Mouse (Mus musculus) fat pad, adult 2 months (tissue): ENCODE measurements around the gene Mvp.

Experiments
- DNase-seq: peaks from one replicate; pipeline ENCODE4 v3.0.0-alpha.2; 2011; ENCODE audit warnings: low read depth, low spot score; ENCODE audit errors: extremely low read depth

The Mvp gene

DNA sequence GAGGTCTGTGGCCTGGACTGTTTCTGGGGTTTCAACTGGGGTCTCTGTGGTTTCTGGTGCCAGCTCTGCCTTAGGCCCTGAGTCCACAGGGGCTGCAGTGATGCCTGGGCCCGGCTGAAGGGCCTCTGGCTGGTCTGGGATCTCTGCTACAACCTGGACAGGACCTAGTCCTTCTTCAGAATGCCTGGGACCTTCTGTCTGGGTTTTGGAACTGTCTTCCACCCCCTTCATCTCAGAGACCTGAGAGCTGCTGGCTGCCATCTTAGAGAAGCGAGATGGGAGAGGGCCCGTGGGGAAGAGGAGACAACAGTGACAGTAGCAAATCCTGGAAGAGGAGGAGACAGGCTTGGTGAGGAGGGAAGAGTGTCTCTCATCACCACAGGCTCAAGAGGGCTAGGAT lies 5.6 kb upstream of the Mvp start:
- DNase-seq: no peak

DNA sequence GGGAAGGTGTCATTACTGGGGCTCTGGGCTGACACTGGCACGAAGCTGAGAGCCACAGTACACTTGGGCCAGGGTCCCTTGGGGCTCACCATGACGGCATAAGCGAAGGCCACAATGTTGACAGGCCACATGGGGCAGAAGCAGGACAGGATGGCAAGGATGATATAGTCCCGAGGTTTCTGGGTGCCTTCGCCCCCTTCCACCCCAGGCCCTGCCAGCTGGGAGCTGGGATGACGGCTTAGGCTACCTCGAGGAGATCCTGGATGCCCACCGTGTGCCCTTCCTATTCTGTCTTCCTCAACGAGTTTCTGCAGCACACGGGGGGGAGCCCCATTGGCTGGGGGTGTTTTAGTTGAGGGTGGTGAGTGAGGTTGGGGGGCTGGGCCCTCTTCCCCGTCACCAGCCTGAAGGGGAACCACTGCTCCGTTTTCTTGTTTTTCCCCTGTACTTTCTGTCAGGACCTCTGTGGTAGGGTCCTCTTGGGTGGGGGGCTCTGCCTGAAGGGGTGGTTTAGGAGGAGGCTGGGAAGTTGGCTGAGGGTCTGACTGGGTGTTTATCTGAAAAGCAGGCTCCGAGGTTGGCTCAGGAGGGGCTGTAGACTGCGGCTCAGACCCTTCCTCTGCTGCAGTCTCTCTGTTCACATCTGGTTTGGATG lies 5.0 kb upstream of the Mvp start:
- DNase-seq: no peak

- DNase-seq: no peak
Measured at GRCm38 (mm10) chr7:127018416-127019305, 4.2 kb upstream of the Mvp start.

GRCm38 (mm10) chr7:127017950-127018345 lies 3.5 kb upstream of the Mvp start:
- DNase-seq: no peak

- peak; percentile 88 for DNase-seq
Measured at GRCm38 (mm10) chr7:127016971-127017949, 2.8 kb upstream of the Mvp start, which contains the start of gene Pagr1a. Gene Pagr1a (minus strand): TSS chr7:127017352.

DNA sequence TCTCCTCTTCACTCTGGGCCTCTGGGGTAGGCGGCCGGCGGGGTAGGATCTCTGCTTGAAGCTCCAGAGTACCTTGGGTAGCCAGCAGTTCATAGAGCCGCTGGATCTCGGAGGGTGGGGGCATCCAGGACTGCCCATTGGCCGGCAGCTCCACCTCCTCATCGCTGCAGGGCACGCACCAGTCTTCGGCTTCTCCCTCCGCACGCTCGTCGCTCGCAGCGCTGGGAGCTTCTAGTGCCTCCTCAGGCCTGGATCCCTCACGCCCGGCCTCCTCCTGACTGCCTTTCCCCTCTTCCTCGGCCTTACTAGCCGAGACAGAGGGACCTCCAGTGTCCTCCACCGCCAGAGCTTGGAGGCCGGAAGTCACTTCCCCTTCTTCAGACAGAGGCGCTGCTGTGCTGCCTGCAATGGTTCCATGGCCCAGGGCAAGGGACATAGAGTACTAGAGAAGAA lies 2.1 kb upstream of the Mvp start:
- DNase-seq: no peak

DNA sequence TGATC lies 1.9 kb upstream of the Mvp start, which contains the start of gene Pagr1b:
Gene Pagr1b (minus strand): TSS at position 4 of the 5 bp plus-strand sequence.
- no peak for DNase-seq

GRCm38 (mm10) chr7:127016081-127016480 lies 1.7 kb upstream of the Mvp start:
- no peak for DNase-seq

- DNase-seq: no peak
Measured at GRCm38 (mm10) chr7:127014993-127015392, 572 bp upstream of the Mvp start.

- no peak for DNase-seq
Measured at GRCm38 (mm10) chr7:127013385-127013784, 1.0 kb downstream of the Mvp start.

DNA sequence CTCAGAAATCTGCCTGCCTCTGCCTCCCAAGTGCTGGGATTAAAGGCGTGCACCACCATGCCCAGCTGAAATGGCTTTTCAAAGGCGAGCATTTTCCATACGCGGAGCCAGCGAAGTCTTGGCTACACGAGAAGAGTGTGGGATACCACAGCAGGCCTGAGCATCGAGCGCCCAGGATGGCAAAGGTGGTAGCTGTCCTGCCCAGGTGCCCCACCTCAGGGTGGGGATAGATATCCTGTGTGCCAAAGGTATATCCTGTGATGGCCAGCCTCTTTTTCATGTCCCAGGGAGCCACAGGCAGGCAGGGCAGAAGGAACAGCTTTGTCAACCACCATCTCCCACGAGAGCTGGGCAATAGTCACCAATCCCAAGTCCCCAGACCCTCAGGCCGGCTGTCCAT lies 1.6 kb downstream of the Mvp start:
- DNase-seq: no peak

DNA sequence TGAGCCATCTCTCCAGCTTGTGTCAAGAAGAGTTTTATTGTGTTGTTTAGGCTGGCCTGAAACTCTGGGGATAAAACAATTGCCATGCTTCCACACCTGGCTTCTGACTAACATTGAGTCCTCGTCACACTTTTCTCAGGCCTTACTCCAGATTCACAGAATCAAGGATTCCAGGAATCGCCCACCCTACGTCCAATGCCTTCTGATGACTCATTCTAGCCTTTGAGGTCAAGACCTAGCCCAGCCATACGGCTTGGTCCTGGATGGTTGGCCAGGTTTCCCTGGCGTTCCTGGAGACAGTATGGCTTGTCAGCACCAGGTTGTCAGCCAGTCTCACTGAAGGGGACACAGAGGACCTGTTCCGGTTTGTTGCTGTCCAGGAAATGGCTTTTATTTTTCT lies 2.0 kb downstream of the Mvp start:
- no peak for DNase-seq

DNA sequence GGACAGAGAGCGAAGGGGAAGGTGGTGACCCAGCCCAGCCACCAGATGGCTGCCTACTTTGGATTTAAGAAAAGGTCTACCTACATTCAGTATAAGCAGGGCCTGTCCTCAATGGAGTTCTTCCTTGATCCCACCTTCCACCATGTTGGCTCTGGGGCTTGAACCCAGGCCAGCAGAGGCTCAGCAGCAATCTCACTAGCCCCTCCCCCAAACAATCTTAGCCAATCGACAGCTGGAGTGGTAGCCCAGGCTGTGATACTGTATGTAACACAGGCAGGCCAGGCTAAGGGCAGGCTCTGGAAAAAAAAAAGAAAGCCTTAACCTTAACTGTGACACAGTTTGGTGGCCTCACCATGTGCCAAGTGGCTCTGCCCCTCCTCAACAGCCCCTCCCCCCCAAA lies 2.7 kb downstream of the Mvp start:
- no peak for DNase-seq

- no peak for DNase-seq
Measured at GRCm38 (mm10) chr7:127011051-127011450, 3.4 kb downstream of the Mvp start.

DNA sequence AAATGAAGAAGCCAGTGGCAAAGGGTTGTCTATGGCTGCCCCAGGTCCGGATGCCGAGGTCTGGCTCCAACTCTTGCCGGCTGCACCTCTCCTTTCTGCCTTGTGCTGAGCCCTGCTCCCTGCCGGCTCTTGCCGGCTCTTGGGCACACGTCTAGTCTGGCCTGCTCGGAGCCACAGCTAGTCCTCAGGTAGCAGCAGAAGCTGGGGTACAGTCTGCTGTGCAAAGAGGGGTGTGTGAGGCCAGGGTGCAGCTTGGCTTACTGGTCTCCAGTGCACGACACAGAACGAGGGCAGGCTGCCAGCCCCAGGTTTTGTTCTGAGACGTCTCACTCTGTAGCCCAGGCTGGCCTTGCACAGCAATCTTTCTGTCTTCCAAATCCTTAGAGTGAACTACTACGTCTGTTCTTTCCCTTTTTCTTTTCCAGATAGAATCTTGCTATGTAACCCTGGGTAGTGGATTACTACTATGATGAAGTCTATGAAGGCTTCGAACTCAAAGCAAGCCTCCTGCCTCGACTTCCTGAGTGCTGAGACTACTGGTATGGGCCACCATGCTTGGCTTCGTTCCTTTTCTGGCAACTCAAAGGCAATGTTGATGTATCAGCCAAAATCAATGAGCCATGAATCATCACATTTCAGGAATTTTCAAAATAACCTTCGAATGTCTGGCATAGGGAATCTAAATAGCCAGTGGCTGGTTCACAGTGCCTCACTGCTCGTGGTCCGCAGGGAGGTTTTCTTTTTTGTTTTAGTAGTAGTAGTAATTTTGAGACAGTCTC lies 4.9 kb downstream of the Mvp start:
- DNase-seq: no peak

DNA sequence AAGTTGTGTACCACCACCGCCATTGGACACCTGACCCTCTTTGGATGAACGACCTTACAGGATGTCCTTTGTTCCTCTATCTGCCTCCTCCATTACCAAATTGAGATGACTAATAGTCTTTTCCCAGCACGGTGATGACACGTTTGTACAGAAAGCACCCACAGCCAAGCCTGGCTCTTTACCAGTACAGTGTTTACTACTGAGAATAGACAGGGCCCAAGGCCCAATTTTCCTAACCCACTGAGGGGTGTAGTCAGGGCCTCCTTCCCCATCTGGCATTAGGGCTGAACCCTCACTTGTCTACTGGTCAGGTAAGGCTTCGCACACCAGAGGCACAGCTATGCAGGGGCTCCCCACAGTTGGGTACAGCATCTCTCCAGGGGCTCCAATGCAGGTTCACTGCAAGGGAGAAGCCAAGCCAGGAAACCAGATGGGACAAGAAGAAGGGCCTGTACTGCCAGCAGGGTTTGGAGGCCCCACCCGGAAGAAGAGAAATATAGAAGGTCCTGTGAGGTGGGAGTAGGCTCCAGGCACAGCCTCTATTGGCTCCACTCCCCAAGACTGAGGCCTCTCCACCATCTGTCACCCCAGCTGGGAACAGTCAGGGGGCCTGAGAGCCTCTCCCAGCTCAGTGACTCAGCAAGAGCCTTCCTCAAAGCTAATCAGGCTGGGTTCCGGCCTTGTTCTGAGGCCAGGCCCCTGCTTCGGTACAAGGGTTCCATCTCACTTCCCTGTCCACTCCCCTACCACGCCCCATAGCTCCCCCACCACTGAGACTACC lies 6.0 kb downstream of the Mvp start:
- no peak for DNase-seq

GRCm38 (mm10) chr7:127007313-127008024 lies 7.0 kb downstream of the Mvp start:
- no peak for DNase-seq

DNA sequence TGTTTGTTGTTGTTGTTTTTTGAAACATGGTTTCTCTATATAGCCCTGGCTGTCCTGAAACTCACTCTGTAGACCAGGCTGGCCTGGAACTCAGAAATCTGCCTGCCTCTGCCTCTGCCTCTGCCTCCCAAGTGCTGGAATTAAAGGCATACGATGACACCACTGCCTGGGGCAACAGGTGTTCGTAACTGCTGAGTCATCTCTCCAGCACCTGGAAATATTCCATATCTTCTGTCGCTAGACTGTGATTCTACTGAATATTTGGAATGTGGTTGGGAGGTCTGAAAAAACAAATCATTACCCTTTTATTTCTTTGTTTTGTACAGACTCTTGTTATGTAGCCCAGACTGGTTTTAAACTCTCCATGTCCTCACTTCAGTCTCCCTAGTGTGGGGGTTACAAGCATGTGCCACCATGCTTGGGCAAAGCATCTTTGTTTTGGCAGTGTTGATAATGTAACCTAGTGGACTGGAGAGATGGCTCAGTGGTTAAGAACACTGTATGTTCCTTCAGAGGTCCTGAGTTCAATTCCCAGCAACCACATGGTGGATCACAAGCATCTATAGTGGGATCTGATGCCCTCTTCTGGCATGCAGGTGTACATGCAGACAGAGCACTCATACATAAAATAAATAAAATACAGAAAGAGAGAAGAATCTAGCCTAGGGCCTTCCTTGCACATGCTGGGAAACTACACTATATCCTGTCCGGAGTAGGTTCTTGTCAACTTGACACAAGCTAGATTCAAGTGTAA lies 10.1 kb downstream of the Mvp start:
- no peak for DNase-seq

- DNase-seq: no peak
Measured at GRCm38 (mm10) chr7:127003620-127004019, 10.8 kb downstream of the Mvp start.
